Mouse (Mus musculus) CD8-positive naive resting alpha-beta T cell, adult 2 months (primary cell): Measurements from ENCODE around the gene Tnrc6a.

Source experiments
- DNase-seq, 2 experiments: peaks; one replicate each; pipeline ENCODE4 v3.0.0; 2022; ENCODE audit warnings: low read depth in 2 of 2, low spot score in 2 of 2

Tnrc6a gene

DNA sequence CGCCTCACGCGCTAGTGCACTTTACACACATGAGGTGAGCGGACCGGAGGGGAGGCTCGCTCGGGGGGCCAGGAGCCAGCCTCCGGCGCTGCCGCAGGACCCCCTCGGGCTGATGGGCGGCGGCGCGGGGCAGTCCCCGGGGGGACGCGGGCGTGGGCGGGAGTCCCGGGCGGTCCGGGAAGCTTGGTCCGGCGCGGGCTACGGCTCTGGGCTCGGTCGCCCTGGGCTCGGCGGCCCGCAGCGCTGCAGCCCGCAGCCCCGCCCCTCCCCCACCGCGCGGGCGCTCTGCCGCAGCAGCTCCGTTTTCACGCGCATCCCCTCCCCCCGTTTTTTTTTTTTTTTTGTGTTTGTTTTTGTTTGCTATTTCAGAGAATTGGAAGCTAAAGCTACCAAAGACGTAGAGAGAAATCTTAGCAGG, 623 bp downstream of the Tnrc6a start:
- DNase-seq = no peak

DNA sequence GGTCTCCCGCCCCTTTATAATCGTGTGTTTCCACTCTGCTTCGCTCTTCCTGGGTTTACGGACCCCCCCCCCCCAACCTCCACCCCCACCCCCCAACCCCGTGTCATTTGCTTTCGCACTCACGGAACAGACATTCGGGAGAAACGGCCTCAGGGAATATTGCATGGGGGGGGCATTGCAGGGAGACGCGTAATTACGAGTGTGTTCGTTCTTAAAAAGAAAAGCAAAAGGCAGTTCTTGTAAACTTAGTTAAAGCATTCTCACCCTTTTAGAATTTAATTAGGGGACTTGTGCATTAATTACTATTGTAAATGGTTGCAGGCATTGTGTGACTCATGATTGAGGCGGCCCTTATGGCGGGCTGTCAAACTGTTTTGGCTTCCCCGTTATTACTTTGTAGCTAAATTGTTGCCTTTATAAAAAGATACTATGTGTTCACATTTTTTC, 1.1 kb downstream of the Tnrc6a start:
- DNase-seq = no peak

DNA sequence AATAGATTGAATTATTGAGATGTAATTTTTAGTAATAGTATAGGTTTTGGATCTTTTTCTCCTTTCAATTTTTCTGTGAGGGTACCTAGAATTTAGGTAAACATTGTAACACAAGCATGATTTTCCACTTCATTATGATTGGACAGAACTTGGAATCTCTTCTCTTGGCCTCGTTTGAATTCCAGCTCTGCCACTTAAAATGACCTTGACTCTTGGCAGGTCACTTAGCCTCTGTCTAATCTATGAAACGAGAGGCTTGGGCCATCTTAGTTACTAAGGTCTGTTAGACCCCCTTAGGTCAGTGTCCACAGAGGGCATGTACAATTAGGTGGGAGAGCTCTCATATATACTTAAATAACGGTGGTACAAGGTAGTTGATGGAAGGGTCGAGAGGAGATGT, 2.4 kb downstream of the Tnrc6a start:
- DNase-seq = no peak

DNA sequence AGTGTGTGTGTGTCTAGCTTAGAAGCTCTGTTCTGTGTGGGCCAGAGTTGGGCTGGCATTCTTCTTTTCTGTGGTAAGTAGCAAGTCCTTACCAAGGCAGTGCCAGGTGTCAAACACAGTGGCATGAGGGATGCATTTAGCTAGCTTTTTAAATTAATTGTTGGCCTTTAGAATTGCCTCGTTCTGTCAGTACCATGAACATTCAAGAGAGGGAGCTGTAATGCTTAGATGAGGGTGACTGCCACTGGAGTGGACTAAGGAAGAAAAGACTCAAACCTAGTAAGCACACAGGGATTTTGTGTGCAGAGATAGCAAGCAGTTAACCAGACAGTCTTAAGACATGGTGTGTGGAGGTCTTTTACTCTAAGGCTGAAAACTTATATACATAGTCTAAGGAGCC, 3.6 kb downstream of the Tnrc6a start:
- DNase-seq = no peak

DNA sequence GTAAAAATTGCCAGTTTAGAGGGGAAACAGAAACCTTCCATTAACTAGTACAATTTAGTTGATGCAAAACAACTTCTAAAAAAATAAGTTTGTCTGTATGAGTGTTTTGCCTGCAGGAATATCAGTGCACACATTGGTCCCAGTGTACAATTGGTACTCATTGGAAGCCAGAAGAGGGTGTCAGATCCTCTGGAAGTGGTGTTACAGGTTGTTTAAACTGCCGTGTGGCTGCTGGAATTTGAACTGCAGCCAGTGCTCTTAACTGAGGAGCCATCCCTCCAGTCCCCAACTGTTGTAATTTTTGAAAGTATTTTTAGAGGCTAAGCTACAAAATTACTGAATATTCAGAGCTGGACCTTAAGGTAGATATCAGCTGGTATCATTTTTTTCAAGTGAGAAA, 4.3 kb downstream of the Tnrc6a start:
- no peak for DNase-seq

DNA sequence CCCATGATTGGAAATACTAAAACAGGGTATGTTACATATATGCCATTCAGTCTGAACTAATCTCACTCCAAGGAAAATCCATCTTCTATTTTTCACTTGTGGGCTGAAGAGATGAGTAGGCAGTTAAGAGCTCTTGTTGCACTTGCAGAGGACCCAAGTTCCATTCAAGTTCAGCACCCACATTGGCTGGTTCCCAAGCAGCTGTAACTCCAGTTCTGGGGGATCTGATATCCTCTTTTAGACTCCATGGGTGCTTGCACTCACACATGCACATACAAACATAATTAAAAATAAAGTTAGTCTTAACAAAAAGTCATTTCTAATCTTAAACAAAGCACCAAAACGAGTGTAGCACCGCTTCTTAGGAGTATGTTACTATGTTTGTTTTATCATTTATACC, 5.4 kb downstream of the Tnrc6a start:
- DNase-seq = no peak

DNA sequence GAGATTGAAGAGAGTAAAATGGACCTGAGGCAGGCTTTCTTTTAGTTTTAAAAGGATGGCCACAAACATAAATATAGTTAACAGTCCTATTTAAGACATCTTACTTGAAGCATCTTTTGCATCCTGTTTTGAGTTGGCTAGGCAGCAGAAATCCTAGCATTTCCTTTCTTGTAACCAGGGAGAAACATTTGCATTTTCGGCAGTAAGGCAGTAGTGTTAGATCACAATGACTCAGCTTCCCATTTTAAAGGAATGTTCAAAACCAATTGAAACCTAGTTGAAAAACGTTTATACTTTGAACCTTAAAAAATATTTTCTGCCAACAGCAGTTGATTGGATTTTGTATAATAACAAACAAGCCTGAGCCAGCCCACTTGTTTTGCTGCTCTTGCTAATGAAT, 6.5 kb downstream of the Tnrc6a start:
- no peak for DNase-seq

DNA sequence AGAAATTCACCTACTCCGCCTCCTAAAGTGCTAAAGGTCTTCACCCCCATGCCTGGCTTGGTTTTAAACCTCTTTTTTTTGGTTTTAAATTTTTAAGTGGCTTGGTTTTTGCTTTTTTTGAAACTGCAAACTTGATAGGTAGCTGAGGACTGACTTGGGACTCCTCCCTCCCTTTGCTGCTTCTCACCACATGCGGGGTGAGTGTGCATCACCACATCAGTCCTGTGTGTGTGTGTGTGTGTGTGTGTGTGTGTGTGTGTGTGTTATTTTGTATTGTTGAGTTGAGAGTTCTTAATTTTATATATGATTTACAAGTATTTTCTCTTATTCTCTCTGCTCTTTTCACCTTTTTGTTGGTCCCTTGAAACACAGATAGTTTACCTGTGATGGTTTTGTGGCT, 8.7 kb downstream of the Tnrc6a start:
- DNase-seq = peak; percentile 46 to 61

DNA sequence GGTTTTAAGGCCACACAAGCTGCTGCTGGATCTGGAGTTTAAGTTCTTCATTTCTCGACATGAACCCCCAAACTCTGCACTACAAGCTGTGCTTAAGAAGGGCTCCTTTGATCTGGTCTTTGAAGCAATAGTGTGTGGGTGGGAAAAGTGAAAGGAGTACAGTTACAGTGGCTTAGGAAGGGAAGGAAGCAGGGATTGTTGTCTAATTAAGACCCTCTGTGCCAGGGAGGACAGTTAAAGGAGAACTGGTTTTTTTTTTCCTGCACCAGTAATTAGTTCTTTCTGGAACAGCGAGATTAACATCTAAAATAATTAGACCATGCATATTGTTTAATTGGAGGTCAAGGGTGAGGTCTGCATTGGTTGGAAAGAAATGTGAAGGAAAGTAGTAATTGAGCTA, 11.2 kb downstream of the Tnrc6a start:
- DNase-seq = peak in 1 of 2 experiments; percentile 24

DNA sequence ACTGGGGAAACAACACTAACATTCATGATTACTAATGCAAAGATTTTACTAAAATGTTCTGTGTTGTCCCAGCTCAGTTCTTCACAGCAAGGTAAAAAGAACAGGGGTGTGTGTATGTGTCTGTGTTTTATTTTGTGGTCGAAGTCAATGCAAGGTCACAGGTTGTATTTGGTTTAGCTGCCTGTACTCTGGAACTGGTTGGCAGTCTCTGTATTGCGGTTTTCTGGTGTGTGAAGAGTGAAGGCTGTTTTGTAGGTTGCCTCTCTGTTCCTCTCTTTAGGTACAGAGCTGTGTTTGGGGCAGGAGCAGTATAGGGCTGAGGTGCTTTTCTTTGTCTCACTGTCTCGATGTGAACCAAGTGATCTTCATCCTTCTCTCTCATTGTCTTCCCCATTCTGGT, 12.0 kb downstream of the Tnrc6a start:
- peak; percentile 18 to 29 for DNase-seq

DNA sequence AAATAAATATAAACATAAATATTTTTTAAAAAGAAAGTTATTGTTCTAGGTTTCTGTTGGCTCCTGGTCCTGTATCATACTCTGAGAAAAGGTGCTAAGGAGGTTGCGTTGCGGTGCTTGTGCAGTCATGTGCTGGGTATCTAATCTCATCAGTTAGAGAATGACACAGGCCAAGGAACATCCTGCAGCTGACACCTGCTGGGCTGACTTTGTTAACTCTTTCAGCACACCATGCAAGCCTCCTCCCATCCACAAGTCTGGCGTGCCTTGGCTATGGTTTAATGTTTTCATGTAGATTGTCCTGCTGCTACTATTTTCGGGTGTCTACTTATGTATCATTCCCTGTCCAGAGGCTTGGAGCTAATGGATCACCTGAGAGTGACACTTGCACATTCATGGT, 14.3 kb downstream of the Tnrc6a start:
- no peak for DNase-seq

DNA sequence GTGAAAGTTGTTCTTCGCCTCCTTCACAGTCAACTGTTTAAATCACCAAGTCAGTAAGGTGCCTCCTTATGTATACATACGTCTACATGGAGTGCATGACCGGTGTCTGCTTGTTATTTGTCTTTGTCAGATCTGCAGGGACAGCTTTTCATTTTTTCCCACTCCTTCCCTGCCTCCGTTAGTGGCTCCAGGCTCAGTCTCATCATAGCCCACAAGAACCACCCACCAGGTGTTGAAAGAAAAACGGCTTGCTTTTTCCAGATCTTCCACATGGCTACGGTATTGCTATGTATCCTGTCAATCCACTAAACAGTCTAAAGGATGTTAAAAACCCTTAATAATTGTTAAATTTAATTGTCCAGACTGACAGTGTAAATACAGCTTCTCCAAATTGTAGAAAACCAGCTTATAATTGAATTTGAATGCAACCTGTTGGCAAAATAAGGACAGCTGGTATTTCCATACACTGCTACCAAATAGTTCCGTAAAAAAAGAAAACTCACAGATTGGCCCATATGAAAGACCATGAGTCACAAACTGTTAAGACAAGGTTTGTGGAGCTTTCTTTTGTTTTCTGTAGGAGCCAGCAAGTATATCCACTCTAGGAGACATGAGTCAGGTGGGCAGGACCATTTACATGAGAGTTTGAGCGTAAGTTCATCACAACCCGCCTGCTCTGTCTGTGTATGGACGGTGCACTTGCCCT, 22.6 kb downstream of the Tnrc6a start:
- DNase-seq = no peak

DNA sequence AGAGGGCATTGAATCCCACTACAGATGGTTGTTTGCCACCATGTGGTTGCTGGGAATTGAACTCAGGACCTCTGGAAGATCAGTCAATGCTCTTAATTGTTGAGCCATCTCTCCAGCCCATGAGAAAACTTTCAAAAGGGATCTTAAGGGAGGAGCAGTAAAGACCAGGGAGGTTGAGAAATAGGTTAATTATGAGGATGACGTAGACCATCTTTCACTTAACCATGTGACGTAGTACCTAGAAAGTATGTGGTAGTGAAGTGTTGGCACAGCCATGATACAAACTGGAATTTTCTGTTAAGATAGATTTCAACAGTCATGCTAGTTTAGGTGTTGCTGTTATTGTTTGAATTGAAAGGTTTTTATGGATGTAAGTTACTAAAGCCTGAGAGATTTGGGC, 24.1 kb downstream of the Tnrc6a start:
- no peak for DNase-seq

DNA sequence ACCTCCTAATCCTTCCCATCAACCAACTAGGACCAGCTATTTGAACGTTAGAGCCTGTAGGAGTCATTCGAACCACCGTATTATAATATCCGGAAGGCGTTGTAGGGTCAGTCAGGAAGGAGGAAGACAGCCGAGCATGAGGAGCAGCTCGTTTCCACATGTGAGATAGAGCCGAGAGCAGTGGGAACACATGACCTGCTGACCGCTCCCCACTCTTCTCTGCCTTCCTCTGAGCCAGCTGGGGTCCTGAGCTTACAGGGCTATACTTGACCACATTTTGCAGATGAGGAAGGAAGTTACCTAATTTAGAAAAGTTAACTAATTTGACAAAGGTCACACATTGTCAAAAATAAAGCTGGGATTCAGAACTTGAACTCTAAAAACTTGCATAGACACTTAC, 25.2 kb downstream of the Tnrc6a start:
- DNase-seq = no peak

DNA sequence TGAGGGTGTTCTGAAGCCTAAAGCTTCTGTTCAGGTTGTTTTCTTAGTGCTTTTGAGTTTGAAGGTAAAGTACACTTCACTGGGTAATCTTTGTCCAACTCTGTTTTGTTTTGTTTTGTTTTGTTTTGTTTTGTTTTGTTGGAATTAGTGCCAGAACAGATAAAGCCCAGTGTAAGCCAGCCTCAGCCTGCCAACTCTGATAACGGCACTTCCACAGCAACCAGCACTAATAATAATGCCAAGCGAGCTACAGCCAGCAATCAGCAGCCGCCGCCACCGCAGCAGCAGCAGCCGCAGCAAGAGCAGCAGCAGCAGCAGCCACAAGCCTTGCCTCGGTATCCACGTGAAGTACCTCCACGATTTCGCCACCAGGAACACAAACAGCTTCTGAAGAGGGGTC, 38.7 kb downstream of the Tnrc6a start:
- no peak for DNase-seq

DNA sequence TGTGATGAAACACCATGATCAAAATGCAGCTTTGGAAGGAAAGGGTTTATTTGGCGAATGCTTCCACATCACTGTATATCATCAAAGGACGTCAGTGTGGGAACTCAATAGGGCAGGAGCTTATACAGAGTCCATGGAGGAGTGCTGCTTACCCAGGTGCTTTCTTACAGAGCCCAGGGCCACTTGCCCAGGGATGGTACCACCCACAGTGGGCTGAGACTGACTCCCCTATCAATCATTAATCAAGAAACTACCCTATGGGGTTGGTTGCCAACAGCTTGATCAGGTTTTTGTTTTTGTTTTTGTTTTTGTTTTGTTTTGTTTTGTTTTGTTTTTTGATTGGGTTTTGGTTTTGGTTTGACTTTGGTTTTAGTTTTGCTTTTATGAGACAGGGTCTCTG, 43.8 kb downstream of the Tnrc6a start:
- no peak for DNase-seq

DNA sequence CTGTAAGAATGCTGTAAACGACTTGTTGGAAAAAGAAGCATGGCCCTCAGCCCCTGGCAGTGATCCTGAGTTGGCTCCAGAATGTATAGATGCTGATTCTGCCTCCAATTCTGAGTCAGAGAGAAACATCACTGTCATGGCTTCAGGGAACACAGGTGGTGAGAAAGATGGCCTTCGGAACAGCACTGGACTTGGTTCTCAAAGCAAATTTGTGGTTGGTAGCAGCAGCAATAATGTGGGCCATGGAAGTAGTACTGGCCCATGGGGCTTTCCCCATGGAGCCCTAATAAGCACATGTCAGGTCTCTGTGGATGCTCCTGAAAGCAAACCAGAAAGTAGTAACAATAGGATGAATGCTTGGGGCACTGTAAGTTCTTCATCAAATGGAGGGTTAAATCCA, 45.9 kb downstream of the Tnrc6a start:
- no peak for DNase-seq

DNA sequence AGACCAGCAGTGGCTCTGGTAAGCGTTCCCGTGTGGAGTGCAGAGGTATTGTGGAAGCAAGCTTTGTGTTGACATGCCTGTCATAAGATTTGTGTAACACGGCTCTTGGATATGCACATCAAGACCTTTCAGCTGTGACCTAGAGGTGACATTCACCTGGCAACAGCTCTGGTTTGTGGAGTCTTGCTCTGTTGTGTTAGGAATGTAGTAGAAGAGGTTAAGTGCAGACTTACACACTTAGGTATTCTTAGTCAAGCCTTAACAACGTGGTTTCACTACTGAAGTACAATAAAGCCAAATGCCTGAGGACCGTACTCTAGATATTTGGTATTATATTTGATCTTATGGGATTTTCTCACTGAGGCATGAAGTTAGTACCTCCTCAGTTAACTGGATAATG, 48.4 kb downstream of the Tnrc6a start:
- DNase-seq = no peak

DNA sequence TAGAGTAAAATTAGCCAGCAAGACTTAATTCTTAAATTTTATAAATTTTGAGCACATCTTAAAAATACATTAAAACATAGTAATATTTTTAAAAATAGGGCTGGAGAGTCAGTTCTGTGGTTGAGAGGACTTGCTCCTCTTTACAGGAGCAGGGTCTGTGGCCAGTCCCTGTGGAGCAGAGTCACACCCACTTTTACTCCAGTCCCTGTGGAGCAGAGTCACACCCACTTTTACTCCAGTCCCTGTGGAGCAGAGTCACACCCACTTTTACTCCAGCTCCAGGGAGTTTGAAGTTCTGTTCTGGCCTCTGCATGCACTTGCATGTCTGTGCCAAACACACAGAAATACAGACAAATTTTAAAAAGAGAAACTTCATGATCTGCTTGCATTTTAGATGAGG, 53.5 kb downstream of the Tnrc6a start:
- DNase-seq = no peak

DNA sequence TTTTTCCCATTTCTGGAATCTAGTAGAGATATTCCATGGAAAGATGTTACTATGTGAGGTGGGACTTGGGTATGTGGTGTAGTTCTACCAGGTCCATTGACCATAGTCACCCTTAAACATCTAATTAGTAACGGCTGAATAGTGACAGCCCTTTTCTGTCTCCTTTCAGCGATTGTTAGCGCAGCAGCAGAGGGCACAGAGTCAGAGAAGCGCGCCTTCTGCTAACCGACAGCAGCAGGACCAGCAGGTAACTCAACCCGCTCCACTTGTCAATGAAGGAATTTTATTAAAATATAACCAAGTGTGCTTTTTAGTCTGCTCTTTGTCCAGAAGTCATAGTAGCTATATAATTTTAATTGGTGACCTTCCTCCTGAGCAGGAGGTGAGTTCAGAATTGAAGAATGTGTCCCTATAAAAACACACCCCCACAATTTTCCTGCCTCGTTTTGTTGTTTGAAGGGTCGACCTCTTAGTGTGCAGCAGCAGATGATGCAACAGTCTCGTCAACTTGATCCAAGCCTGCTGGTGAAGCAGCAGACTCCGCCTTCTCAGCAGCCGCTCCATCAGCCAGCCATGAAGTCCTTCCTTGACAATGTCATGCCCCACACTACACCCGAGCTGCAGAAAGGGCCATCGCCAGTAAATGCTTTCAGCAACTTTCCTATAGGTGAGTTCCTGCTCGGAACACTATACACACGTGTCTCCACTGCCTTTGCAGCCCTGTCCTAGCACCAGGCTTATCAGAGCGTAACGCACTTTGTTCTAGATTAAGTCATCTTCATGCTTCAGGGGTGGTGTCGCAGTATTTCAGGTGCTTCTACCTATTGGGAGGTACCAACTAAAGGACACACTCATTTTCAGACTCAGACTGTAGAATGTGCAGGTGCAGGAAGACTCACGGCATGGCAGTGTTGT, 58.4 kb downstream of the Tnrc6a start:
- DNase-seq = no peak

DNA sequence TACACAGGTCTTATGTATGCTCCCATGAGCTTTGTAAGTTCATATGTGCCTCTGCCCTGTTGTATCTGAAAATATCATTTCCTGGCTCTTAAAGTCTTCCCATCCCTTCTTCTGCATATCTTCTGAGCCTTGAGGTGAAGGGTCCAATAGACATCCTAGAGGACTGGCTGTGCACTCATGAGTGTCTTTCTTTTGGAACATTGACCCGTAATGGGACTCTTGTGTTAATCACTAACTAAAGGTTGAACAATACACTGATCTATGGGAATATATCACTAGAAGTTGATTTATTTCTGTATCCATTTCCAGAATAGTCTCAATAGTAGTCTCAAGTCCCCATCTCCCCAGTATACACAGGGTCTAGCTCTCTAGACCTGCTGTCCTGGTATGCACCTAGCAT, 61.2 kb downstream of the Tnrc6a start:
- DNase-seq = no peak

DNA sequence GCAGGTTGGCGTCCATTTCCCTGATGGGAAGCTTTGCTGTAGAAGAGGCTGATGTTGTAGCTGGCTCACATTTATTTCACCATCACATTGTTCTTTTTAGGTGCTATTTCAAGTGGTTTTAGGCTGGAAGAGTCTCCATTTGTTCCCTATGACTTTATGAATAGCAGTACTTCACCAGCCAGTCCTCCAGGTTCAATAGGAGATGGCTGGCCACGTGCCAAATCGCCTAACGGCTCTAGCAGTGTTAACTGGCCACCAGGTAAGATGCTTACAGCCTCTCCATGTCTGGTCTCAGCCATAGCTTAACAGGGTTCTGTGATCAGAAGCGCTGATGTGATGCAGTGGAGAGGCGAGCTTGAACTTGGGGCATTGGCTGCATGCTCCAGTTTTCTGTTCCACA, 62.8 kb downstream of the Tnrc6a start:
- no peak for DNase-seq

DNA sequence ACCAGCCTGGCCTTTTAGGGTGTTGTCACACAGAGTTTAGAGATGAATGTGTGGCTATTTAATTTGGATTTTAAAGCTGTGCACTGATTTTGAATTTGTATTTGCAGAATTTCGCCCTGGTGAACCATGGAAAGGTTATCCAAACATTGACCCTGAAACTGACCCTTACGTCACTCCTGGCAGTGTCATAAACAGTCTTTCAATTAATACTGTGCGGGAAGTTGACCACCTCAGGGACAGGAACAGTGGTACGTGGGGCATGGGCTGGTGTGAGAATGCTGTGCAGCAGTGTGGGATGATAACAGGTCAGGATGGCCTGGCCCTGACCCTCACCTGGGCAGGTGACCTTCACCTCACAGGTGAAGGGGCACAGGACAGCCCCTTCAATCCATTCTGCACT, 63.6 kb downstream of the Tnrc6a start:
- DNase-seq = no peak
